Mouse (Mus musculus) stomach, embryonic 15.5 days (tissue): ENCODE results near the gene Hoxa4. TPM values are rescaled to one million over a fixed set of nuclear protein-coding genes. Genes with fewer than 3 reads are reported as not detected.

Experiments
- ATAC-seq: fragments of 200-750 bp; cut with Nextera tagmentation; 2 replicates; pipeline ENCODE4 v1.8.0; 2017; ENCODE audit warnings: low read depth, moderate number of reproducible peaks, moderate TSS enrichment; ENCODE audit not compliant: insufficient read depth, low FRiP score
- H3K27ac ChIP-seq: fragments of 300-500 bp; sonication (generic); 2 replicates; pipeline ENCODE4 v1.5.1; 2015; ENCODE audit warnings: mild to moderate bottlenecking, inconsistent platforms
- H3K27me3 ChIP-seq: fragments of 300-500 bp; sonication (generic); replicated peaks from 2 replicates; pipeline ENCODE4 v1.6.1; 2015; ENCODE audit warnings: inconsistent platforms
- H3K36me3 ChIP-seq: fragments of 300-500 bp; sonication (generic); 2 replicates; pipeline ENCODE4 v1.6.1; 2015; ENCODE audit warnings: inconsistent platforms
- H3K4me1 ChIP-seq: fragments of 300-500 bp; sonication (generic); 2 replicates; pipeline ENCODE4 v1.6.1; 2015; ENCODE audit warnings: inconsistent platforms
- H3K4me2 ChIP-seq: fragments of 300-500 bp; sonication (generic); 2 replicates; pipeline ENCODE4 v1.6.1; 2015; ENCODE audit warnings: mild to moderate bottlenecking, inconsistent platforms
- H3K4me3 ChIP-seq: fragments of 300-500 bp; sonication (generic); replicated peaks from 2 replicates; pipeline ENCODE4 v1.5.1; 2015; ENCODE audit warnings: inconsistent platforms
- H3K9ac ChIP-seq: fragments of 300-500 bp; sonication (generic); 2 replicates; pipeline ENCODE4 v1.6.1; 2015; ENCODE audit warnings: inconsistent platforms
- H3K9me3 ChIP-seq: fragments of 300-500 bp; sonication (generic); 2 replicates; pipeline ENCODE4 v1.6.1; 2016; ENCODE audit warnings: inconsistent platforms
- WGBS: fragments of 180-500 bp; shearing (Covaris S2); methylation state at CpG from one replicate; pipeline ENCODE4 v1.1.7; 2015; 5-methylcytosine and 5-hydroxymethylcytosine counted together
- polyA plus RNA-seq: library from polyadenylated mRNA; unstranded; fragments of >200 nt; fragmentation: Nextera tagmentation; extraction: Ambion mirVana; gene quantifications from 2 replicates; pipeline ENCODE4 v1.2.1, GENCODE M21; 2015

Gene Hoxa4
- polyA plus RNA-seq, 1 experiment from 2014 or later: 4.4 TPM

- 48% methylated on average over 9 of the region's 9 CpGs for WGBS
- Histone ChIP-seq H3K36me3 (no peaks in the 10 kb centered on the region), H3K4me2 (no peak overlapping the region), H3K9ac (no peak overlapping the region), H3K27me3 (peaks cover 92% of the 10 kb centered on the region), H3K9me3 (no peaks in the 10 kb centered on the region), H3K4me3 (no peak overlapping the region; the same call in 1 of the 2 replicates), H3K27ac (no peak overlapping the region), H3K4me1 (peaks cover 15% of the 10 kb centered on the region)
- ATAC-seq: no peak
Measured at GRCm38 (mm10) chr6:52219234-52219942, 27.8 kb upstream of the Hoxa4 start.

GRCm38 (mm10) chr6:52218643-52219215, 27.2 kb upstream of the Hoxa4 start:
- 0 out of 2 replicates have a peak overlapping the region, but pooled peaks have one; percentile 55 for H3K4me2 ChIP-seq
- ATAC-seq: no peak
- peaks cover 15% of the 10 kb centered on the region for H3K4me1 ChIP-seq
- no peak overlapping the region for H3K27ac ChIP-seq
- H3K4me3 ChIP-seq: no peak overlapping the region
- WGBS: 24% methylated on average over 14 of the region's 14 CpGs
- no peaks in the 10 kb centered on the region for H3K9me3 ChIP-seq
- H3K27me3 ChIP-seq: peaks cover 92% of the 10 kb centered on the region
- no peak overlapping the region for H3K9ac ChIP-seq
- H3K36me3 ChIP-seq: no peaks in the 10 kb centered on the region

- 14% methylated on average over 23 of the region's 23 CpGs for WGBS
- Histone ChIP-seq H3K27me3 (peaks cover 91% of the 10 kb centered on the region), H3K9me3 (no peaks in the 10 kb centered on the region), H3K4me3 (peak overlapping the region; percentile 36), H3K36me3 (no peaks in the 10 kb centered on the region), H3K4me1 (peaks cover 16% of the 10 kb centered on the region), H3K4me2 (peak overlapping the region; percentile 55), H3K27ac (0 out of 2 replicates have a peak overlapping the region, but pooled peaks have one; percentile 19), H3K9ac (no peak overlapping the region)
- ATAC-seq: no peak
Measured at GRCm38 (mm10) chr6:52217895-52218642, 26.5 kb upstream of the Hoxa4 start.

GRCm38 (mm10) chr6:52217459-52217768, 25.9 kb upstream of the Hoxa4 start:
- peaks cover 92% of the 10 kb centered on the region for H3K27me3 ChIP-seq
- under 1% methylated on average over 25 of the region's 25 CpGs for WGBS
- no peaks in the 10 kb centered on the region for H3K9me3 ChIP-seq
- peak overlapping the region; percentile 55 for H3K4me2 ChIP-seq
- peaks cover 22% of the 10 kb centered on the region for H3K4me1 ChIP-seq
- peak overlapping the region; percentile 36 for H3K4me3 ChIP-seq
- ATAC-seq: peak; percentile 36
- no peak overlapping the region for H3K9ac ChIP-seq
- H3K36me3 ChIP-seq: no peaks in the 10 kb centered on the region
- 0 out of 2 replicates have a peak overlapping the region, but pooled peaks have one; percentile 19 for H3K27ac ChIP-seq

- 2% methylated on average over 60 of the region's 60 CpGs for WGBS
Measured at GRCm38 (mm10) chr6:52216691-52217458, 25.3 kb upstream of the Hoxa4 start.

GRCm38 (mm10) chr6:52215771-52216535, 24.4 kb upstream of the Hoxa4 start:
- H3K36me3 ChIP-seq: no peaks in the 10 kb centered on the region
- no peak overlapping the region for H3K9ac ChIP-seq
- H3K4me3 ChIP-seq: peak overlapping the region; percentile 36
- WGBS: 4% methylated on average over 30 of the region's 30 CpGs
- peaks cover 93% of the 10 kb centered on the region for H3K27me3 ChIP-seq
- H3K9me3 ChIP-seq: no peaks in the 10 kb centered on the region
- no peak for ATAC-seq
- H3K4me2 ChIP-seq: peak overlapping the region; percentile 55
- H3K27ac ChIP-seq: no peak overlapping the region
- peaks cover 23% of the 10 kb centered on the region for H3K4me1 ChIP-seq

More at GRCm38 (mm10) chr6:52216691-52217458, 25.3 kb upstream of the Hoxa4 start:
- peak overlapping the region; percentile 55 for H3K4me2 ChIP-seq
- H3K27ac ChIP-seq: no peak overlapping the region
- ATAC-seq: no peak
- 0 out of 2 replicates have a peak overlapping the region, but pooled peaks have one; percentile 0 for H3K9ac ChIP-seq
- no peaks in the 10 kb centered on the region for H3K36me3 ChIP-seq
- no peaks in the 10 kb centered on the region for H3K9me3 ChIP-seq
- H3K4me1 ChIP-seq: peaks cover 23% of the 10 kb centered on the region
- peak overlapping the region; percentile 36 for H3K4me3 ChIP-seq
- peaks cover 92% of the 10 kb centered on the region for H3K27me3 ChIP-seq

GRCm38 (mm10) chr6:52215070-52215469, 23.5 kb upstream of the Hoxa4 start:
- H3K36me3 ChIP-seq: no peaks in the 10 kb centered on the region
- no peaks in the 10 kb centered on the region for H3K9me3 ChIP-seq
- peaks cover 23% of the 10 kb centered on the region for H3K4me1 ChIP-seq
- peaks cover 88% of the 10 kb centered on the region for H3K27me3 ChIP-seq
- ATAC-seq: no peak
- no peak overlapping the region for H3K4me3 ChIP-seq
- H3K4me2 ChIP-seq: no peak overlapping the region
- WGBS: 38% methylated on average over 3 of the region's 3 CpGs
- no peak overlapping the region for H3K27ac ChIP-seq
- no peak overlapping the region for H3K9ac ChIP-seq

- H3K27me3 ChIP-seq: peaks cover 88% of the 10 kb centered on the region
- no peak for ATAC-seq
- no peak overlapping the region for H3K4me3 ChIP-seq
- WGBS: 27% methylated on average over 5 of the region's 5 CpGs
- peaks cover 23% of the 10 kb centered on the region for H3K4me1 ChIP-seq
- H3K9ac ChIP-seq: no peak overlapping the region
- H3K4me2 ChIP-seq: no peak overlapping the region
- no peaks in the 10 kb centered on the region for H3K36me3 ChIP-seq
- no peaks in the 10 kb centered on the region for H3K9me3 ChIP-seq
- H3K27ac ChIP-seq: no peak overlapping the region
Measured at GRCm38 (mm10) chr6:52214271-52214670, 22.7 kb upstream of the Hoxa4 start.

- H3K4me1 ChIP-seq: peaks cover 25% of the 10 kb centered on the region
- H3K4me2 ChIP-seq: peak within 1 kb of the TSS; percentile 50
- H3K4me3 ChIP-seq: peak within 1 kb of the TSS; percentile 43
- peak within 1 kb of the TSS; percentile 70 for H3K27ac ChIP-seq
- peaks cover 88% of the 10 kb centered on the region for H3K27me3 ChIP-seq
- H3K9me3 ChIP-seq: no peaks in the 10 kb centered on the region
- no peak for ATAC-seq
- H3K36me3 ChIP-seq: no peaks in the 10 kb centered on the region
- H3K9ac ChIP-seq: peak within 1 kb of the TSS; percentile 35
- 10% methylated on average over 38 of the region's 38 CpGs for WGBS
Measured at GRCm38 (mm10) chr6:52213119-52213986, 21.8 kb upstream of the Hoxa4 start, which contains the start of the genes Hoxa3 and Gm28308. TSS of gene Hoxa3 (minus strand) at chr6:52213336. TSS of gene Gm28308 (minus strand) at chr6:52213339.

GRCm38 (mm10) chr6:52212556-52213118, 21.1 kb upstream of the Hoxa4 start:
- Histone ChIP-seq H3K27ac (peak overlapping the region; percentile 70), H3K9me3 (no peaks in the 10 kb centered on the region), H3K4me2 (peak overlapping the region; percentile 50), H3K36me3 (no peaks in the 10 kb centered on the region), H3K4me1 (peaks cover 28% of the 10 kb centered on the region), H3K27me3 (peaks cover 85% of the 10 kb centered on the region), H3K9ac (peak overlapping the region; percentile 35), H3K4me3 (peak overlapping the region; percentile 43)
- WGBS: 6% methylated on average over 22 of the region's 22 CpGs
- no peak; the same call in 1 of the 2 replicates for ATAC-seq
